Comparison of ENCODE assay signal across 29 mouse cellular contexts in the genomic region with DNA sequence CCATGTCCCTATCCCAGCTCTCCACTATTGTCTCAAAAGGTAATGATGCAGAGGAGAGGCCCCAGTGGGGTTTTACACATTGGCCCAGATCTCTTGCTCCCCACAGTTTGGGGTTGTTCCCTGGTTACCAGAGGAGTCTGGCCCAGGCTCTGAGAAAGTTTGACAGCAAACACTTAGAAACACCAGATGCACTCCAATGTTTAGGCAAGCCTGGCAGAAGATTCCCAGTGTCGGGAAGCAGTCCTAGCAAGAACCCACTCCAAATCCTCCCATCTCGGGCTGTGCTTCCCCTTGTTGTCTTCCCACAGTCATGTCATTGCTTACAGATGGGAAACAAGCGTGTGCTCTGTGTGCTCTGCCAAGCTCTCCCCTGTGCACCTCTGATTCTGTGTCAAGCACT.
DNase-seq lines count a peak whose midpoint lies in the region; ATAC-seq and TF ChIP-seq lines count a peak whose summit lies in the region.
"Had no signal": no experiment of that assay in that cellular context is flagged by ENCODE, and none has a peak within 500 bp of the region (broad histone marks: within the 10 kb centered on the region; RNA-seq: fewer than 3 reads in every experiment).

No protein-coding gene starts in this region.

- 0 out of 2 replicates have a peak overlapping the region, but pooled peaks have one; percentile 13 for H3K27ac ChIP-seq in embryonic facial prominence, embryonic 14.5 days (replicated peaks; ENCODE audit: low read depth, low read length)
- no peak overlapping the region for H3K27ac ChIP-seq in embryonic facial prominence, embryonic 10.5 days (replicated peaks)
- H3K27ac ChIP-seq in lung, postnatal 0 days (ENCODE audit: low read length): no peak overlapping the region
- peak overlapping the region; percentile 21; the same call in 1 of the 2 replicates for H3K27ac ChIP-seq in intestine, postnatal 0 days (ENCODE audit: low read depth, low read length)
- H3K27ac ChIP-seq in stomach, embryonic 16.5 days (ENCODE audit: low read length): peak overlapping the region; percentile 43; the same call in 1 of the 2 replicates
- H3K27ac ChIP-seq in midbrain, embryonic 11.5 days (ENCODE audit: low read depth, low read length): no peak overlapping the region
- H3K27ac ChIP-seq: embryonic facial prominence, embryonic 15.5 days; forebrain, embryonic 15.5 days; heart, embryonic 13.5 days; hindbrain, embryonic 10.5 days; hindbrain, embryonic 15.5 days; left cerebral cortex, adult 2 months; limb, embryonic 12.5 days; liver, embryonic 12.5 days; midbrain, embryonic 10.5 days had no signal

- ATAC-seq in embryonic facial prominence, embryonic 14.5 days (ENCODE audit: low read depth): no peak
- peak; percentile 14; the same call in 1 of the 2 replicates for ATAC-seq in lung, postnatal 0 days
- no peak for ATAC-seq in intestine, postnatal 0 days
- ATAC-seq in stomach, embryonic 16.5 days (ENCODE audit: insufficient read depth, low FRiP score): no peak
- ATAC-seq in midbrain, embryonic 11.5 days (ENCODE audit: low FRiP score): no peak
- ATAC-seq: forebrain, embryonic 15.5 days; inflammation-experienced regulatory T-cells, adult 6 months; liver, embryonic 12.5 days; liver, postnatal 0 days; midbrain, embryonic 16.5 days had no signal

- no peaks in the 10 kb centered on the region for H3K27me3 ChIP-seq in embryonic facial prominence, embryonic 14.5 days (replicated peaks; ENCODE audit: control insufficient read depth, insufficient read depth, low read length)
- no peaks in the 10 kb centered on the region for H3K27me3 ChIP-seq in embryonic facial prominence, embryonic 10.5 days (replicated peaks; ENCODE audit: low read depth, poor library complexity, severe bottlenecking)
- H3K27me3 ChIP-seq in lung, postnatal 0 days (replicated peaks; ENCODE audit: insufficient read depth, low read length): no peaks in the 10 kb centered on the region
- H3K27me3 ChIP-seq in intestine, postnatal 0 days (replicated peaks; ENCODE audit: control insufficient read depth, insufficient read depth, low read length): no peaks in the 10 kb centered on the region
- H3K27me3 ChIP-seq in stomach, embryonic 16.5 days (ENCODE audit: control insufficient read depth, insufficient read depth, low read length): no peaks in the 10 kb centered on the region
- H3K27me3 ChIP-seq in midbrain, embryonic 11.5 days (ENCODE audit: control insufficient read depth, insufficient read depth, low read length): no peaks in the 10 kb centered on the region
- H3K27me3 ChIP-seq: embryonic facial prominence, embryonic 15.5 days; forebrain, embryonic 15.5 days; heart, embryonic 13.5 days; hindbrain, embryonic 15.5 days; limb, embryonic 12.5 days; liver, embryonic 12.5 days had no signal

- H3K4me1 ChIP-seq in embryonic facial prominence, embryonic 14.5 days (ENCODE audit: control insufficient read depth, insufficient read depth, low read length): no peaks in the 10 kb centered on the region
- H3K4me1 ChIP-seq in embryonic facial prominence, embryonic 10.5 days: no peaks in the 10 kb centered on the region
- peaks cover 7% of the 10 kb centered on the region; the same call in 1 of the 2 replicates for H3K4me1 ChIP-seq in lung, postnatal 0 days (ENCODE audit: insufficient read depth, low read depth, low read length)
- peaks cover 10% of the 10 kb centered on the region for H3K4me1 ChIP-seq in lung, adult 2 months (ENCODE audit: control insufficient read depth, insufficient read depth, low read length)
- no peaks in the 10 kb centered on the region for H3K4me1 ChIP-seq in intestine, postnatal 0 days (replicated peaks; ENCODE audit: control insufficient read depth, insufficient read depth, low read length)
- peaks cover 21% of the 10 kb centered on the region for H3K4me1 ChIP-seq in stomach, embryonic 16.5 days (ENCODE audit: control insufficient read depth, insufficient read depth, low read length)
- H3K4me1 ChIP-seq in midbrain, embryonic 11.5 days (ENCODE audit: control insufficient read depth, insufficient read depth, low read length): peaks cover 2% of the 10 kb centered on the region; the same call in 1 of the 2 replicates
- H3K4me1 ChIP-seq: embryonic facial prominence, embryonic 15.5 days; forebrain, embryonic 15.5 days; hindbrain, embryonic 15.5 days; limb, embryonic 12.5 days had no signal

- WGBS in embryonic facial prominence, embryonic 14.5 days: 63% methylated on average over 3 of the region's 3 CpGs
- whole genome bisulfite sequencing in embryonic facial prominence, embryonic 10.5 days: 80% methylated on average over 3 of the region's 3 CpGs
- 61% methylated on average over 3 of the region's 3 CpGs for WGBS in lung, postnatal 0 days
- 77% methylated on average over 3 of the region's 3 CpGs for WGBS in lung, adult 2 months
- WGBS in intestine, postnatal 0 days: 61% methylated on average over 3 of the region's 3 CpGs
- WGBS in stomach, embryonic 16.5 days: 46% methylated on average over 3 of the region's 3 CpGs
- 86% methylated on average over 3 of the region's 3 CpGs for WGBS in midbrain, embryonic 11.5 days

- no peak for TF ChIP-seq CTCF in lung, postnatal 0 days (IDR thresholded peaks at IDR 0.05)
- no peak for TF ChIP-seq CTCF in lung, adult 2 months (IDR thresholded peaks at IDR 0.05; ENCODE audit: insufficient read depth, low read length)
- TF ChIP-seq CTCF in intestine, postnatal 0 days (IDR thresholded peaks at IDR 0.05; ENCODE audit: low read depth): no peak

- H3K9ac ChIP-seq in embryonic facial prominence, embryonic 14.5 days (ENCODE audit: low read depth, low read length): no peak overlapping the region
- H3K9ac ChIP-seq in lung, postnatal 0 days (replicated peaks; ENCODE audit: low read depth): no peak overlapping the region
- no peak overlapping the region for H3K9ac ChIP-seq in intestine, postnatal 0 days (ENCODE audit: low read depth, low read length)
- no peak overlapping the region for H3K9ac ChIP-seq in stomach, embryonic 16.5 days (ENCODE audit: low read length)
- H3K9ac ChIP-seq in midbrain, embryonic 11.5 days (ENCODE audit: low read length): no peak overlapping the region
- H3K9ac ChIP-seq: embryonic facial prominence, embryonic 15.5 days; forebrain, embryonic 15.5 days; heart, embryonic 13.5 days; hindbrain, embryonic 15.5 days; limb, embryonic 12.5 days; liver, embryonic 12.5 days; liver, postnatal 0 days had no signal

- H3K4me3 ChIP-seq in embryonic facial prominence, embryonic 14.5 days (ENCODE audit: low read depth, low read length): no peak overlapping the region
- no peak overlapping the region for H3K4me3 ChIP-seq in embryonic facial prominence, embryonic 10.5 days
- no peak overlapping the region for H3K4me3 ChIP-seq in lung, postnatal 0 days (ENCODE audit: low read depth, low read length)
- no peak overlapping the region for H3K4me3 ChIP-seq in lung, adult 2 months (replicated peaks; ENCODE audit: extremely low read depth, low read depth, low read length)
- H3K4me3 ChIP-seq in intestine, postnatal 0 days (ENCODE audit: low read depth, low read length): no peak overlapping the region
- H3K4me3 ChIP-seq in stomach, embryonic 16.5 days (replicated peaks; ENCODE audit: low read length): no peak overlapping the region
- H3K4me3 ChIP-seq in midbrain, embryonic 11.5 days (ENCODE audit: low read depth, low read length): no peak overlapping the region
- H3K4me3 ChIP-seq: embryonic facial prominence, embryonic 15.5 days; forebrain, embryonic 15.5 days; heart, embryonic 13.5 days; hindbrain, embryonic 10.5 days; hindbrain, embryonic 15.5 days; left cerebral cortex, adult 2 months; limb, embryonic 12.5 days; liver, embryonic 12.5 days; midbrain, embryonic 10.5 days had no signal

- H3K36me3 ChIP-seq in embryonic facial prominence, embryonic 14.5 days (ENCODE audit: control insufficient read depth, insufficient read depth, low read length): no peaks in the 10 kb centered on the region
- H3K36me3 ChIP-seq in embryonic facial prominence, embryonic 10.5 days (replicated peaks): no peaks in the 10 kb centered on the region
- H3K36me3 ChIP-seq in lung, postnatal 0 days (ENCODE audit: insufficient read depth, low read length): no peaks in the 10 kb centered on the region
- no peaks in the 10 kb centered on the region for H3K36me3 ChIP-seq in intestine, postnatal 0 days (ENCODE audit: control insufficient read depth, insufficient read depth)
- H3K36me3 ChIP-seq in stomach, embryonic 16.5 days (ENCODE audit: control insufficient read depth, insufficient read depth, low read length): no peaks in the 10 kb centered on the region
- no peaks in the 10 kb centered on the region for H3K36me3 ChIP-seq in midbrain, embryonic 11.5 days (ENCODE audit: control insufficient read depth, insufficient read depth, low read length)
- H3K36me3 ChIP-seq: embryonic facial prominence, embryonic 15.5 days; forebrain, embryonic 15.5 days; G1E; heart, embryonic 13.5 days; hindbrain, embryonic 10.5 days; hindbrain, embryonic 15.5 days; limb, embryonic 12.5 days; liver, embryonic 12.5 days; midbrain, embryonic 10.5 days had no signal

- no peak for DNase-seq in embryonic facial prominence, embryonic 14.5 days (ENCODE audit: low spot score)
- no peak for DNase-seq in embryonic facial prominence, embryonic 10.5 days (ENCODE audit: low spot score)
- no peak for DNase-seq in lung, postnatal 0 days (ENCODE audit: low spot score)
- no peak for DNase-seq in lung, adult 2 months
- no peak for DNase-seq in midbrain, embryonic 11.5 days (ENCODE audit: low spot score, missing footprints)
- no peak for DNase-seq in cerebellum, postnatal 36 days
- DNase-seq: adrenal gland, adult 8-10 months; cerebellum, adult 9-10 months; gastrocnemius, postnatal 10 days; heart, postnatal 10 days; kidney, adult 9 months; kidney, postnatal 10 days; liver, postnatal 0 days; right cerebral cortex, postnatal 25 days; thymus, postnatal 14 days had no signal

- no peak overlapping the region for H3K4me2 ChIP-seq in embryonic facial prominence, embryonic 14.5 days (ENCODE audit: low read depth, low read length)
- no peak overlapping the region for H3K4me2 ChIP-seq in lung, postnatal 0 days (replicated peaks; ENCODE audit: low read depth, low read length)
- H3K4me2 ChIP-seq in intestine, postnatal 0 days (replicated peaks; ENCODE audit: low read depth): no peak overlapping the region
- no peak overlapping the region for H3K4me2 ChIP-seq in stomach, embryonic 16.5 days (ENCODE audit: low read depth, low read length)
- no peak overlapping the region for H3K4me2 ChIP-seq in midbrain, embryonic 11.5 days
- H3K4me2 ChIP-seq: embryonic facial prominence, embryonic 15.5 days; forebrain, embryonic 15.5 days; heart, embryonic 13.5 days; hindbrain, embryonic 15.5 days; limb, embryonic 12.5 days; liver, embryonic 12.5 days had no signal

- TF ChIP-seq POLR2A in lung, adult 2 months (IDR thresholded peaks at IDR 0.05; ENCODE audit: borderline replicate concordance, extremely low read depth, low read depth, low read length): no peak

- TF ChIP-seq EP300 in lung, postnatal 0 days (IDR thresholded peaks at IDR 0.05): no peak

- H3K9me3 ChIP-seq in embryonic facial prominence, embryonic 14.5 days (ENCODE audit: control insufficient read depth, low read length): no peaks in the 10 kb centered on the region
- H3K9me3 ChIP-seq in embryonic facial prominence, embryonic 10.5 days: no peaks in the 10 kb centered on the region
- H3K9me3 ChIP-seq in lung, postnatal 0 days (ENCODE audit: low read length): no peaks in the 10 kb centered on the region
- no peaks in the 10 kb centered on the region for H3K9me3 ChIP-seq in intestine, postnatal 0 days (ENCODE audit: control insufficient read depth)
- H3K9me3 ChIP-seq in stomach, embryonic 16.5 days (replicated peaks; ENCODE audit: control insufficient read depth, low read length): no peaks in the 10 kb centered on the region
- no peaks in the 10 kb centered on the region for H3K9me3 ChIP-seq in midbrain, embryonic 11.5 days (ENCODE audit: control insufficient read depth, low read length)
- H3K9me3 ChIP-seq: embryonic facial prominence, embryonic 15.5 days; forebrain, embryonic 15.5 days; G1E; heart, embryonic 13.5 days; hindbrain, embryonic 10.5 days; hindbrain, embryonic 15.5 days; limb, embryonic 12.5 days; liver, embryonic 12.5 days; midbrain, embryonic 10.5 days had no signal

Comparison
In these comparisons a context has a peak if more than half of its experiments do, and no peak if none do; other contexts are left out.
1. H3K27ac ChIP-seq: peak in embryonic facial prominence, embryonic 14.5 days (single experiment), intestine, postnatal 0 days (single experiment) and stomach, embryonic 16.5 days (single experiment); none in embryonic facial prominence, embryonic 10.5 days (single experiment), lung, postnatal 0 days (single experiment) and midbrain, embryonic 11.5 days (single experiment).